Mouse (Mus musculus) heart, embryonic 15.5 days (tissue): ENCODE data around the gene Thap4. TPM values are rescaled to one million over a fixed set of nuclear protein-coding genes. Genes with fewer than 3 reads are reported as not detected.
"Not testable (repeated sequence)": the region's sequence is repeated elsewhere in the genome, so short reads cannot be mapped to it uniquely, and the experiment has no call there.

Experiments
- ATAC-seq: fragments of 200-750 bp; cut with Nextera tagmentation; replicated peaks from 2 replicates; pipeline ENCODE4 v1.8.0; 2017; ENCODE audit warnings: low read depth, moderate TSS enrichment; ENCODE audit not compliant: insufficient number of reproducible peaks, insufficient read depth, low FRiP score
- H3K27ac ChIP-seq: fragments of 300-500 bp; sonication (generic); 2 replicates; pipeline ENCODE4 v1.5.1; 2015; ENCODE audit warnings: mild to moderate bottlenecking, inconsistent platforms
- H3K27me3 ChIP-seq: fragments of 300-500 bp; sonication (generic); 2 replicates; pipeline ENCODE4 v1.6.1; 2015; ENCODE audit warnings: inconsistent platforms
- H3K36me3 ChIP-seq: fragments of 300-500 bp; sonication (generic); 2 replicates; pipeline ENCODE4 v1.6.1; 2015; ENCODE audit warnings: mild to moderate bottlenecking, inconsistent platforms
- H3K4me1 ChIP-seq: fragments of 300-500 bp; sonication (generic); replicated peaks from 2 replicates; pipeline ENCODE4 v1.6.1; 2015; ENCODE audit warnings: inconsistent platforms
- H3K4me2 ChIP-seq: fragments of 300-500 bp; sonication (generic); 2 replicates; pipeline ENCODE4 v1.6.1; 2015; ENCODE audit warnings: inconsistent platforms, mild to moderate bottlenecking, moderate library complexity
- H3K4me3 ChIP-seq: fragments of 300-500 bp; sonication (generic); 2 replicates; pipeline ENCODE4 v1.5.1; 2015; ENCODE audit warnings: mild to moderate bottlenecking, inconsistent platforms
- H3K9ac ChIP-seq: fragments of 300-500 bp; sonication (generic); 2 replicates; pipeline ENCODE4 v1.6.1; 2015; ENCODE audit warnings: mild to moderate bottlenecking, inconsistent platforms
- H3K9me3 ChIP-seq: fragments of 300-500 bp; sonication (generic); replicated peaks from 2 replicates; pipeline ENCODE4 v1.6.1; 2016; ENCODE audit warnings: inconsistent platforms
- WGBS: fragments of 180-500 bp; shearing (Covaris S2); methylation state at CpG from one replicate; pipeline ENCODE4 v1.1.7; 2015; ENCODE audit warnings: mixed read lengths; 5-methylcytosine and 5-hydroxymethylcytosine counted together
- polyA plus RNA-seq: library from polyadenylated mRNA; unstranded; fragments of >200 nt; fragmentation: Nextera tagmentation; extraction: Ambion mirVana; gene quantifications from 2 replicates; pipeline ENCODE4 v1.2.1, GENCODE M21; 2015

The Thap4 gene
- polyA plus RNA-seq, 1 experiment from 2014 or later = 51.4 TPM

DNA sequence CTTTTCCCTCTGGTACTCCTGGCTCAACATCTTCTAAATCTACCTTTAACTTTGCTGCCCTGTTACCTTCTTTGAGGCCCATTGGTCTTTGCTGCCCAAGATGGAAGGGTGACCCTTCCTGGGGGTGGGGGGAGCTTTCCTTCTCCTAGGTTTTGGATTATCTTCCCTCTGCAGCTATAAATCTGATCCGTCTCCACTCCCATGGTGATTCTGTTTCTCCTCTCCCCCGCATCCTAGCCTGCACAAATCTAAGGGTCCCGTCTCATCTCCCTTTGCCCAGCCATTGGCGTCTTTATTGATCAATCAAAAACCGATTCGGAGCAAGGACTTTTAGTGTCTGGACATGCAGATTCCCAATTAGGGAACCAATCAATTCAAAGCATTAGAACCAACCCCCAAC lies 12.9 kb upstream of the Thap4 start:
- Histone ChIP-seq H3K4me1 (no peaks in the 10 kb centered on the region), H3K27me3 (no peaks in the 10 kb centered on the region), H3K4me2 (no peak overlapping the region), H3K27ac (no peak overlapping the region), H3K36me3 (peaks cover 26% of the 10 kb centered on the region), H3K4me3 (no peak overlapping the region), H3K9me3 (no peaks in the 10 kb centered on the region), H3K9ac (no peak overlapping the region)
- 95% methylated on average over 6 of the region's 6 CpGs for WGBS
- no peak for ATAC-seq

DNA sequence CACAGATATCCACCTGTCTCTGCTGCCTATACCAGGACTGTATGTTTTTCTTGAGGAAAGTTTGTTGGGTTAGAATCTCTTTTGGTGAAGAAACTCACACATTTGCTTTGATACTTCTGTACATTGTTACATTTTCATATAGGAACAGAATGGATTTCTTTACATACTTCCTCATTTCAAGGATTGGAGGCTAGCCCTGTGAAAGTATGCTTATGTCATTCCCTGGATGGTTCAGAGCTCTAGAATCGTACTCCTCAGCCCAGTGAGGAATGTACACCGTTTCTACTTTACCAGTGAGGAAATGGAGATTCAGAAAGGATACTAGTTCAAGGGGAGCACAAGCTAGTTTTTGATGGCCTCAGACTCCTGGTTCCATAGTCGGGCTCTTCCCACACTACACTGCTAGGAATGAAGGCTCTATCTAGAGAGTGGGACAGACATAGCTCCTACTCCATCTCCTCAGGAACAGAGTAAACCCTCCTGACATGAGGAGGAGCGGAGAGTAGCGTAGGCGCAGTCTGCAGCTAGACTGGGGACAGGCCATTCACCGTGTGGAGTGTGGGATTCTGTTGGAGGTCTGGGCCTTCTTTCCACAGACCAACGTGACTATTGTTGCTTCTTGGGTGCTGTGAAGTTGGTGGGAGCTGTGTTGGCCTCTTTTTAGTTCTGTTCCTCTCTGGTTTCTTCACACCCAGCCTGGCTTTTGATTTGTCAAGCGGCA lies 10.4 kb upstream of the Thap4 start:
- Histone ChIP-seq H3K9ac (no peak overlapping the region), H3K27me3 (no peaks in the 10 kb centered on the region), H3K27ac (no peak overlapping the region), H3K9me3 (no peaks in the 10 kb centered on the region), H3K4me2 (no peak overlapping the region), H3K4me3 (no peak overlapping the region), H3K36me3 (peaks cover 17% of the 10 kb centered on the region), H3K4me1 (no peaks in the 10 kb centered on the region)
- WGBS = 89% methylated on average over 9 of the region's 9 CpGs
- no peak for ATAC-seq

DNA sequence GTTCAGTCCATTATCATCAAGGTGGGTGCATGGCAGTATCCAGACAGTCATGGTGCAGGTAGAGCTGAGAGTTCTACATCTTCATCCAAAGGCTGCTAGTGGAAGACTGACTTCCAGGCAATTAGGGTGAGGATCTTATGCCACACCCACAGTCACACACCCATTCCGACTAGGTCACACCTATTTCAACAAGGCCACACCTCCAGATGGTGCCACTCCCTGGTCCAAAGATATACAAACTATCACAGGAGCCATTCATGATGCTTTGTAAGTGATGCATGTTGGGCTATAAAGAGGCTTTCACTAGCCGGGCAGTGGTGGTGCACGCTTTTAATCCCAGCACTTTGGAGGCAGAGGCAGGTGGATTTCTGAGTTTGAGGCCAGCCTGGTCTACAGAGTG lies 8.9 kb upstream of the Thap4 start:
- not testable (repeated sequence) for H3K4me3 ChIP-seq, H3K36me3 ChIP-seq, H3K4me2 ChIP-seq, H3K4me1 ChIP-seq, H3K27ac ChIP-seq, H3K9ac ChIP-seq, H3K9me3 ChIP-seq, H3K27me3 ChIP-seq, ATAC-seq
- 91% methylated on average over 3 of the region's 3 CpGs for WGBS

DNA sequence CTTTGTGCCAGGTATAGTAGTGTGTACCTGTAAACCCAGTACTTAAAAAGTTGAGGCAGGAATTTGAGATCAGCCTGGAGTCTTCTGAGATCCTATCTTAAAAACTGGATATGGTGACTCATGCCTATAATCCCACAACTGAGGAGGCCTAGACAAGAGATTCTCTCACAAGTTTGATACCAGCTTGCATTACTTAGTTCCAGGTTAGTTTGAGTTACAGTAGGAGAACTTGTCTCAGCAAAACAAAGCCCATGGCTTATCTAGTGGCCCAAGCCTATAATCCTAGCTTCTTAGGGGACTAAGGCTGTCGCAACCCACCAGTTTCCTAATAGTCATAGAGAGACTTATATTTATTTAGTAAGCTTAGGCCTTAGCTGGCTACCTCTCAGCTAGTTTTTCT lies 5.4 kb upstream of the Thap4 start:
- Histone ChIP-seq H3K4me1 (peaks cover 12% of the 10 kb centered on the region), H3K27ac (no peak overlapping the region), H3K9ac (no peak overlapping the region), H3K9me3 (no peaks in the 10 kb centered on the region), H3K27me3 (no peaks in the 10 kb centered on the region), H3K4me2 (no peak overlapping the region), H3K4me3 (no peak overlapping the region), H3K36me3 (no peaks in the 10 kb centered on the region)
- 93% methylated on average over 1 of the region's 1 CpGs for WGBS
- ATAC-seq = no peak

DNA sequence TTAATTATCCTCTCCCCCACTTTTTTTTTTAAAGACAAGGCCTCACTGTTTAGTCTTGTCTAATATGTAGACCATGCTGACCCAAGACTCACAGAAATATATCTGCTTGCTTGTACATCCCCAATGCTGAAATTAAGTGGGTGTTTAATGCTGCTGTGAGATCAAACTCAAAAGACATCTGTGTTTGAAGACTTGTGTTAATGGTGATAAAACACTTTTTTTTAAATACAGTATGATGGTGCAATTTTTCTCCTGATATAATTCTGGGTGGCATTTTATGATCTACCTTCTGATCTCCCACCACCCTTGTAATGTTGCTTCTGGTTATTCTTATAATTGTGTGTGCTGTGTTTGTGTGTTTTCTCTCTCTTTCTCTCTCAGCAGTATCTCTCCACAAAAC lies 1.5 kb upstream of the Thap4 start:
- H3K4me2 ChIP-seq = no peak overlapping the region; the same call in 1 of the 2 replicates
- H3K9ac ChIP-seq = no peak overlapping the region
- H3K4me3 ChIP-seq = 0 out of 2 replicates have a peak overlapping the region, but pooled peaks have one; percentile 98
- no peaks in the 10 kb centered on the region for H3K9me3 ChIP-seq
- ATAC-seq = no peak
- no peak overlapping the region for H3K27ac ChIP-seq
- no peaks in the 10 kb centered on the region for H3K36me3 ChIP-seq
- peaks cover 22% of the 10 kb centered on the region for H3K4me1 ChIP-seq
- H3K27me3 ChIP-seq = no peaks in the 10 kb centered on the region

DNA sequence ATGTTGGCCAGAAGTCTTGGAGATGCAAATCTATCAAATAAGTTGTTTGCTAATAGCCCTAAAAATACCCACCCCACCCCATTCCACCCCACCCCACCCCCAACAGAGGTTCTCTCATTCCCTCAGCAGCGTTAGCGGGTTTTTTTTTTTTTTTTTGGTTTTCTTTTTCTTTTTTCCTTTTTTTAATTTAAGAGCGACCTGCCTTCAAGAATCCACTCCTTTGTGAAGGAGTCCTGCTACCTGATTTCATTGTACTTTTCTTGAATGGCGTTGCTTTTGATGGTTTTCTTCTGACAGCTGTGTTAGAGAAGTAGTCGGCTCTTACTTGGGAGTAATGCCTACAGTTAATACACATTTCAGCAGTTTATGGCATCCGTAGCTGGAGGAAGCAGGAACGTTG lies 954 bp upstream of the Thap4 start:
- Histone ChIP-seq H3K4me2 (peak overlapping the region; percentile 93), H3K9ac (peak overlapping the region; percentile 96), H3K27ac (peak overlapping the region; percentile 88)

DNA sequence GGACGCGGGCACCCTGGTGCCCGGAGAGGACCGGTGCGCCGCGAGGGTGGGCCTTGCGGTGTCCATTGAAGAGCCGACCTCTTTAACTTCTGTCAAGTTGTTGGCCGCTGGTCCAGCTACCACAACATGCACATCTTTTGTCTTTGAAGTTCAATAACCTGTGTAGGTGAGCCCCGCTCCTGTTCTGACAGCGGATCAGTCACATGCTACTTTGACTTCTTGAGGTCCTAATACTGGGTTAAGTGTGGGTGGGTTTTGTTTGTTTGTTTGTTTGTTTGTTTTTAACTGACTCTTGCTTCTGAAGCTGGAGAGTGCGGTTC lies 587 bp upstream of the Thap4 start:
- no peak for ATAC-seq
- Histone ChIP-seq H3K4me1 (peaks cover 22% of the 10 kb centered on the region), H3K27ac (peak overlapping the region; percentile 88), H3K27me3 (no peaks in the 10 kb centered on the region), H3K9ac (peak overlapping the region; percentile 96), H3K36me3 (no peaks in the 10 kb centered on the region), H3K4me3 (peak overlapping the region; percentile 98), H3K4me2 (peak overlapping the region; percentile 93), H3K9me3 (no peaks in the 10 kb centered on the region)
- under 1% methylated on average over 13 of the region's 13 CpGs for WGBS

More for the DNA sequence above, 954 bp upstream of the Thap4 start:
- no peak for ATAC-seq
- Histone ChIP-seq H3K36me3 (no peaks in the 10 kb centered on the region), H3K9me3 (no peaks in the 10 kb centered on the region), H3K4me3 (peak overlapping the region; percentile 98), H3K27me3 (no peaks in the 10 kb centered on the region), H3K4me1 (peaks cover 22% of the 10 kb centered on the region)
- 30% methylated on average over 7 of the region's 7 CpGs for WGBS

DNA sequence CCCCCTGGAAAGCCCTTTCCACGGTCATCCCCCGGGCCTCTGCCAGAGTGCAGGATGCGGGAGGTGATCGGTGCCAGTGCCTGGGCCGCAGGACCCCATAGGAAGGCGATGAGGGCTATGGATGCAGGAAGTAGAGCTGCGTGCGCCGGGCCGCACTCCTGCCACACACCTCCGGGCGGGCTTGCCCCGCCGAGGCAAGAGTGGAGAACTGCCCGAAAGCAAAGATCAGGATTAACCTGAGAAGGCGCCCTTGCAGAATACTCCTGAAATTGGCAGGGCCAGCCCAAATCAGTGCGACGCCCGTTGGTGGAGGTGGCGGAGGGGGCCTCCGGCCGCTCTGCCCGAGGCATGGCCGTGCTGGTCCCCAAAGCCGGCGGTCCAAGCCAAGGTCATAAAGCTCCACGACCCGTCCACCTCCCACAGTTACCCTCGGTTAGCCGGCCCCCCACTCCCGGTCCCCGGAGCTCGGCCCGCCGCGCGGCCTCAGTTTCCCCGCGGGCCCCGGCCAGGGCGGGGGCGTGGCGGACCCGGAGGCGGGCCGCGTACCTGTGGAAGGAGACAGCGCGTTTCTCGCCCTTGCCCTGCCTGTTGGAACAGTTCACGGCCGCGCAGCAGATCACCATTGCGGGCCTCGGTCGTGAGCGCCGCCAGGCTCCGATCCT lies 622 bp downstream of the Thap4 start:
- peak overlapping the region; percentile 98 for H3K4me3 ChIP-seq
- no peaks in the 10 kb centered on the region for H3K27me3 ChIP-seq
- H3K9me3 ChIP-seq = no peaks in the 10 kb centered on the region
- H3K36me3 ChIP-seq = peaks cover 12% of the 10 kb centered on the region; the same call in 1 of the 2 replicates
- peaks cover 22% of the 10 kb centered on the region for H3K4me1 ChIP-seq
- peak overlapping the region; percentile 96 for H3K9ac ChIP-seq
- WGBS = under 1% methylated on average over 59 of the region's 59 CpGs
- peak overlapping the region; percentile 88 for H3K27ac ChIP-seq
- H3K4me2 ChIP-seq = peak overlapping the region; percentile 93
- ATAC-seq = peak; percentile 29

DNA sequence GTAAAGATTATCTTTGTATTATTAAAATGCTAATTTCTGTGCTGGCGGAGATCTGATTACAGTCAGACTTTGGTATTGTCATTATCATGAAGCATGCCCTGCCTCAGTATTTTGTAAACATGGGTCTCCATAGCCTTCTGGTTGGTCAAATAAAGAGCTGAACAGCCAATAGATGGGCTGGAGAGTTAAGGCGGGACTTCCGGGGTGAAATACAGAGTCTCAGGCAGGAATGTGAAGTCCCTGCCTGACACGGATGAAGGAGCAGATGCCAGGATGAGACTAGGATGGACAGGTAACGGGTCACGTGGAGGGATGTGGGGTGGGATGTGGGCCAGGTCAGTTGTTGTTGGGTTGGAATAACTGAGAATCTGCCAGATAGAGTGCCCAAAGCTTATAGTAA lies 3.4 kb downstream of the Thap4 start, which contains the start of gene Atg4b:
TSS of gene Atg4b (plus strand) at position 211 of the 400 bp plus-strand sequence.
- WGBS = 79% methylated on average over 6 of the region's 6 CpGs
- H3K9ac ChIP-seq = no peak within 1 kb of the TSS
- H3K9me3 ChIP-seq = no peaks in the 10 kb centered on the region
- ATAC-seq = no peak
- no peak within 1 kb of the TSS for H3K4me2 ChIP-seq
- H3K36me3 ChIP-seq = peaks cover 18% of the 10 kb centered on the region; the same call in 1 of the 2 replicates
- H3K27me3 ChIP-seq = no peaks in the 10 kb centered on the region
- peaks cover 20% of the 10 kb centered on the region for H3K4me1 ChIP-seq
- no peak within 1 kb of the TSS for H3K4me3 ChIP-seq
- H3K27ac ChIP-seq = no peak within 1 kb of the TSS

DNA sequence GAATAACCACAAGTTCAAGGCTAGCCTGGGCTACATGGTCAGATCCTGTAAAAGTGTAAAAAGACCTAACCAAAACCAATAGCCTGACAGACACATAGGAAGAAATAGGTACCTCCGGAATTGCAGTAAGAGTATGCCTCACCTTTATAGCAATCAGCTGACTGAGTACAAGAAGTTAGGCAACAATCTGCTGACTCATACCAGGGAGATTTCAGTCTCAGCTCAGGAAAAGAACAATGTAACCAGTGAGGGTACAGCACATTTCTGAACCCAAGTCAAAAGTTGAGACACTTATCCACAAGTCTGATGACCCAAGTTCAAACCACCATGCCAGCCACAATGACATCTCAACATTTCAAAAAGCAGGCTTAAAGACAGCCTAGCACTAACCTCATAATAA lies 6.1 kb downstream of the Thap4 start:
- Histone ChIP-seq H3K4me2 (no peak overlapping the region), H3K9me3 (no peaks in the 10 kb centered on the region), H3K4me3 (no peak overlapping the region), H3K36me3 (peaks cover 18% of the 10 kb centered on the region; the same call in 1 of the 2 replicates), H3K27ac (no peak overlapping the region), H3K9ac (no peak overlapping the region), H3K4me1 (peaks cover 12% of the 10 kb centered on the region), H3K27me3 (no peaks in the 10 kb centered on the region)
- no peak for ATAC-seq
- 91% methylated on average over 1 of the region's 1 CpGs for WGBS

DNA sequence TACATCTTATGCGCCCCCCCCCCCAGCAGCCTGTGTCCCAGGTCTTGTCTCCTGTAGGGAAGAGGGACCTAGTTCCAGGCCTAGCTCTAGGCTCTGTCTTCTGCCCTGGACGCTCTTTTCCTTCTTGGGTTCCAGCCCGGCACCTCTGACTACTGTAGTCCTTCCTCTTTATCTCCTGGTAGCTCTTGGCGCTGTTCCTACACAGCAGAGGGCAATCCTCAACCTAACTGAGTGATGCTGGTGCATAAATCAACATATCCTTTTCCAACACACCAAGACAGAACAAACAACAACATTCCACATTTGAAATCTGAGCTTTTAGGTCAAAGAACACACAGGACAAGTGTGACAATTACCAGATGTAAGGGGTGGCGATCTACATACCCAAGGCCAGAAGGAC lies 8.5 kb downstream of the Thap4 start:
- H3K4me3 ChIP-seq = no peak overlapping the region
- WGBS = 61% methylated on average over 5 of the region's 5 CpGs
- no peak overlapping the region for H3K27ac ChIP-seq
- peaks cover 18% of the 10 kb centered on the region for H3K4me1 ChIP-seq
- no peaks in the 10 kb centered on the region for H3K27me3 ChIP-seq
- no peak overlapping the region for H3K9ac ChIP-seq
- no peaks in the 10 kb centered on the region for H3K9me3 ChIP-seq
- ATAC-seq = no peak
- H3K36me3 ChIP-seq = peaks cover 18% of the 10 kb centered on the region; the same call in 1 of the 2 replicates
- no peak overlapping the region for H3K4me2 ChIP-seq

DNA sequence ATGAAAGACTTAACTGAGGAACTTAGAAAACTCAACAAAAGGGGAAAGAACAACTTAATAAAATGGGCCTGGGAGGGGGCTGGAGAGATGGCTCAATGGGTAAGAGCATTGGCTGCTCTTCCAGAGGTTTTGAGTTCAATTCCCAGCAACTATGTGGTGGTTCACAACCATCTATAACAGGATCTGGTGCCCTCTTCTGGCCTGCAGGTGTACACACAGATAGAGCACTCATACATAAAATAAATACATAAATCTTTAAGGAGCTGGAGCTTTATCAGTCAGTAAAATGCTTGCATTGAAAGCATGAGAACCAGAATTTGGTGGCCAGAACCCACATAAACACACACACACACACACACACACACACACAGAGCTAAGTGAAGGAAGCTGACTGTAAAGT lies 11.8 kb downstream of the Thap4 start:
- no peak overlapping the region for H3K4me2 ChIP-seq
- H3K9me3 ChIP-seq = no peaks in the 10 kb centered on the region
- H3K4me3 ChIP-seq = no peak overlapping the region
- no peaks in the 10 kb centered on the region for H3K36me3 ChIP-seq
- ATAC-seq = no peak
- H3K27me3 ChIP-seq = no peaks in the 10 kb centered on the region
- no peak overlapping the region for H3K9ac ChIP-seq
- peak overlapping the region; percentile 52; the same call in 1 of the 2 replicates for H3K27ac ChIP-seq
- peaks cover 20% of the 10 kb centered on the region for H3K4me1 ChIP-seq
